Mouse (Mus musculus): ENCODE measurements around the gene Gk5.
"Not testable (repeated sequence)": the region's sequence is repeated elsewhere in the genome, so short reads cannot be mapped to it uniquely, and the experiment has no call there.

Gk5 gene

DNA sequence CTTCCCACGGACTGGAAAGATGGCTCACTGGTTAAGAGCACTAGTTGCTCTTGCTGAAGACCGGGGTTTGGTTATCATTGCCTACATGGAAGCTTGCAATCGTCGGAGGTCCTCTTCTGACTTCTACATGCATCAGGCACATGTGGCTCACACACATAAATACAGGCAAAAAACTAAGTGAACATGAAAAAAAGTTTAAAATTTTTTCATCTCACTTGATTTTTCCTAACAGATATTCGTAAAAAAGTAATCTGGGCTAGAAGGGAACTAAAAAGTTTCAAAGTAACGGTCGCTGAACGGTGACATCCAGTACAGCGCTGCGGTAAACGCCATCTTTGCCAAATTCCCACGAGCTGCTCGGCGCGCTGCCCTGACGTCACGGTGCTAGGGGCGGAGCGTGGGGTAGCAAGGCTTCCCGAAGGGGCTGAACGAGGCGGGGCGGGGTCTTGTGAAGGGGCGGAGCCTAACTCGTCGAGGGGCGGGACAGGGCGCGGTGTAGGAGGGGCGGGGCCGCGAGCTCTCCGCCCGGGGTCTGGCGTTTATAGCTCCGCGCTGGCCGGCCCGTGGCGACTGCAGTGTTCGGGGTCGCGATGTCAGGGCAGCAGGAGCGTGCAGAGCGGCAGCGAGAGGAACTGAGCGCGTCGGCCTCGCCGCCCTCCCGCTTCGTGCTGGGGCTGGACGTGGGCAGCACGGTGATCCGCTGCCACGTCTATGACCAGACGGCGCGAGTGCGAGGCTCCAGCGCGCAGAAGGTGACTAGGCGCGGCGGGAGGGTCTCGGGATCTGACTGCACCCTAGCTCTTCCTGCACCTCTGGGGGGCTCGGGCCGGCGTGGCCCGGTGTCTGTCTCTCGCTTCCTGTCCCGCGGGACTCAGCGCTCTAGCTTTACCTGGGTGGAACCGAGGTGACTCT lies at the start of gene Gk5:
Gene Gk5 (plus strand): TSS at position 502 of the 912 bp plus-strand sequence.
- peak; percentile 94 to 98 for DNase-seq (ENCODE audit: low spot score in 2 of 2)

DNA sequence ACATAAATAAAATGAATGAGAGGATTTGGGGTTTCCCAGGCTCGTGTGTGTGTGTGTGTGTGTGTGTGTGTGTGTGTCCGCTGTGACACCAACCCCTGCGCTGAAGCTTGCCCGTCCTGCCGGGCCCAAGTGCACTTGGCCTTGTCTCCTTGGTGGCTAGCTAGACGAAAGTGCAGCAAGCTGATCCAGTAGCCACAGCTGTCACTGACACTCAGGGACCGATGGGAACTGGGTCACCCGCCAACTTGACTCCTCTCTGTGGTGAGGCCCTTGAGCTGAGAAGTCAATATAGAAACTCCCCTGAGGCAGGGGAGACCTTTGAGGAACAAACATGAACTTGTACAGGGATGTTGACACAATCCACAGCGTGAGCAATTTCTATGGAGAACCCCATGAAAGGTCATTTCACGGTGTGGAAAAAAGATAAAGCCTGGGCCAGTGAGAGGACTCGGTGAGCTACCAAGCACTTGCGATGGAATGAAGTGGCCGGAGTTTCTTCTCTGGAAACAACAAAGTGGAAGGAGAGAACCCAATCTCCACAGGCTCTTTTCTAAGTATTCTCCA lies 40.3 kb upstream of the Gk5 start:
- DNase-seq (ENCODE audit: low spot score in 2 of 2): no peak

DNA sequence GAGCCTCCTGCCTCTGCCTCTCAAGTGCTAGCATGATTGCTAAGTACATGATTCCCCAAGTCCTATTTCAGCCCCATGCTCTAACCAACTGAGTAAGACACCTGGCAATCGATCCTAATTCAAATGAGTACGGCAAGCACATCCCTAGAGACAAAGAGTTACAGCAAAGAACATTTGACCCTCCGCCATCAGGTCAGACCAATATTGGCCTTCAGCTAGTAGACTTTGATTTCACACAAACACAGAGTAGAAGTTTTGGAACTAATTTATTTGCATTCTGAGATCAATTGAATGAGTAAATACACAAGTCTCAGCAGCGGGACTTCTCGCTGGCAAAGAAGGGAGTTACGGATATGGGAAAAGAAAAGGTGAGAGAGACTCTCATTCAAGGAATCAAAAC lies 33.9 kb upstream of the Gk5 start:
- DNase-seq (ENCODE audit: low spot score in 2 of 2): no peak

DNA sequence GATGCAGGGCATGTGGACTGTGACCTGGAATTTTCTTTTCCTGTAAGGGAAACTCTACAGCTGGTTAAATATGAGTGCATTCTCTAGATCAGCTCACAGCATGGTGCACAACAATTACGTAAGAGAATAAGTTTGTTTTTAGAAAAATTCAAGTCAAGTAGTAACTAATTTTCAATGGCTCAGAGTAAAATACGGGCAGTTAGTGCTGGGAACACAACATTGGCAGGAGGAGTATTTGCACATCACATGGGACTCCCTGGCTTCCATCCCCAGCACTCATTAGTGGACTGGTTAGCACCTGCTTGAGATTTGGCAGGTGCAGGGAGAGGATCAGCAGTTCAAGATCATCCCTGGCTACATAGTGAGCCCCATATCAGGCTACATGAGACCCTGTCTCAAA lies 31.5 kb upstream of the Gk5 start:
- DNase-seq (ENCODE audit: low spot score in 2 of 2): no peak

DNA sequence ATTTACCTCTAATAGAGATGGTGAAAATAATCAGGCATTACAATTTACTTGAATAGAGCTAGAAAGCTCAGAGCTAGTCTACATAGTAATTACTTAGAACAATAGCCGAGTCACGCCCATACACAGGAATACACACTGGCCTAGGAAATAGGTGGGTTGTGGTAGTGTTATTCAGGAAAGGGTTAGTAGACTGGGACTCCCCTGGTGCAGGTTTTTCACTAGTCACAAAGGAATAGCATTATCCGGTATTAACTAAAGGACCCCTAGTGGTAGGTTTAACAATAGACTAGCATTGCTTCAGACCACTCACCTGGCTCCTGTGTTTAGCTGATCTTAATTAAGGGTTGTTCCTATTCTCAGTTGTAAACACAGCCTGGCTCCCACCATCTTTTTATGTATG lies 30.7 kb upstream of the Gk5 start:
- not testable (repeated sequence) for DNase-seq (ENCODE audit: low spot score in 2 of 2)

DNA sequence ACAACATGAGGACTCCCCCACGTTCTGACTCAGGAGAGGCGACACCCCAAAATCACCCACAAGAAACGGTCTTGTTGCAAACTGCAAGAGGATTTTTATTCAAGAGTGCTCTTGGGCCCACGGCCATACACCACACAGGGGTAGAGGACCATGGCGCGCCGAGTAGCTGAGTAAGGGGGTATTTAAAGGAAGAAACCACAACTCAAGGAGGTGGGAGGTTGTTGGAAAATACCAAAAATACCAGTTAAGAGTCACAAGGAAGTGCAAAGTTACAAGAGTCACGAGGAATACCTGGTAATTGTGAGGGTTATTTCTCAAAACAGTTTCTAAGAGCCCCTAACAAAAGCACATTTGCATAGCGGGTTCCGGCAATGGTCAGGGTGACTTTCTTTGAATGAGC lies 26.5 kb upstream of the Gk5 start:
- DNase-seq (ENCODE audit: low spot score in 2 of 2): not testable (repeated sequence)

DNA sequence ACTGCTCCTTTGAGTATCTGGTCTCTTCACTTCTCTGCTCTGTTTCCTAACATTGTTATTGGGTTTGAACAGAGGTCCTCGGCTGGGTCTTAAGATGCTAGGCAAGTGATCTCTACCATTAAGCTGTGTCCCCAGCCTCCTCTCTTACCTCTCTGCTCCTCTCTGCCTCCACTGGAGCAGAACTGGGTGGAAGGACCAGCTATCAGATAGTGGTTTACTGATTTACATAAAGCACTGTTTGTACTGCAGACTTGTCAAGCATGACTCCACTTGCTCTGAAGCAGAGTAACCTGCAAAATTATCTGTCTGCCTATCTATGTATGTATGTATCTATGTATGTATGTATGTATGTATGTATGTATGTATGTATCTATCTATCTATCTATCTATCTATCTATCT lies 25.9 kb upstream of the Gk5 start:
- DNase-seq (ENCODE audit: low spot score in 2 of 2): no peak

DNA sequence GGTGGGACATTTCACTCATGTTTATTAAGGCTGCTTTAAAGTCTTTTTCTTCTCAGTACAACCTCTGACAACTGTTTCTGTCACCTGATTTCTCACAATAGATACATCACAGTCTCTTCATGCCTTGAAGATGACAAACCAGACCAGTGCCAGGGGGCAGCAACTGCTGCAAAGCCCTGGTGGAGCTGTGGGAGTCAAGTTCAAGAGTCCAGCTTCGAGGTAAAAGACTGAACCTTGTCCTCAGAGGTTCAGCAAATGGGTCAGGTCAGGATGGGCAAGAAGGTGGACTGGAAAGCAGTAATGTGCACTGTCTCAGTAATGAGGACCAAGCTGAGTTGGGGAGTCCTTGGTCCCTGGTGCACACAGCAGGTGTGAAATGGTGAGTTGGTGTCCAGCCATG lies 24.8 kb upstream of the Gk5 start:
- no peak for DNase-seq (ENCODE audit: low spot score in 2 of 2)

DNA sequence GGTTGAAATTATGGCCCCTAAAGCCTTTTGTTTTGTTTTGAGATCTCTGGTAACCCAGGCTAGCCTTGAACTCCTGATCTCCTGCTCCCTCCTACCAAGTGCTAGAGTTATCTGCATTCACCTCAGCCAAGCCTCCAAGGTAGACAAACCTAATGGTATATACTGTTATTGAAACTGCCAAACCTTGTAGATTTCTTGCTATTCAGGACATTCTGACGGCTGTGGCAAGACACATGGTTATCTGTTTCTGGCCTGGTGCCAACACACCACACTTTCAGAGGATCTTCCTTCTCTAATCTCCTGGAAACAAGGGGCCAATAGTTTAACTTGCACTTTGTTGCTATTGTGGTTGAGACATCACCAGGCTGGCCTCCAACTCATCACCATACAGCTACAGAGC lies 24.0 kb upstream of the Gk5 start:
- DNase-seq (ENCODE audit: low spot score in 2 of 2): no peak

DNA sequence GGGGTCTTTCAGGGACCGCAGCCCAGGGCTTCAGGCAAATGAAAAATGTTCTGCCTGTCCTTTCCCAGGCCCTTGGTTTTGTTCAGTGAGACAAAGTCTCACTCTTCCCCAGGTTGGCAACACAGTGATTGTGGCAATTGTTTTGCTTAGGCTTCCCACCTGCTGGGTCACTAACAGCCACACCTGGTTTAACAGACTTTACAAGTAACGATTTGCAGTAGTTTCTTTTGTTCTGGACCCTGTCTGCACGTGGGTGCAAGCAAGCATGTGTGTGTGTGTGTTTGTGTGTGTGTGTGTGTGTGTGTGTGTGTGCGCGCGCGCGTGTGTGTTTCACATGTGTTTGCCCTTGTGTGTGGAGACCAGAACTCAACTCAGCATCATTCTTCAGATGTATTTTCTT lies 16.3 kb upstream of the Gk5 start:
- no peak for DNase-seq (ENCODE audit: low spot score in 2 of 2)

DNA sequence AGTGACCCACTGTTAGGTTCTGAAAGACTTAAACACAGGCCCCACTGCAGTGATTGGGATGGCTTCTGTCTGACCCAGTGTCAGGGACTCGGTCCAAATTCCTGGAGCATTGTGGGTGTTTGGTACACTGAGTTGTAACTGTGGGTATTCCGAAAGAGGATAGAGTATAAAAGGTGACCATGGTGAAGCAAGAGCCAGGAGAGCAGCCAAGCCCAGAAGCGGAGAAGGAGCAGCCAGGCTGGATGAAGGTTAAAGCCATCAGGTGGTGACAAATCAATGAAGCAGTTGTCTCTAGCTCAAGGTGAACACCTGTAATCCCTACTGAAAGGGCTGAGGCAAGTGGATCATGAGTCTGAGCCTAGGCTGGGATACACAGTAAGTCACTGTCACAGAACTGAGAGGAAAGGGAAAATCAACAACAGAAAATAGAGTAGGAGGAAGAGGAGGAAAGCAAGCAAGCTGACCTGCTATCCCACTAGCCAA lies 6.2 kb upstream of the Gk5 start:
- no peak for DNase-seq (ENCODE audit: low spot score in 2 of 2)

DNA sequence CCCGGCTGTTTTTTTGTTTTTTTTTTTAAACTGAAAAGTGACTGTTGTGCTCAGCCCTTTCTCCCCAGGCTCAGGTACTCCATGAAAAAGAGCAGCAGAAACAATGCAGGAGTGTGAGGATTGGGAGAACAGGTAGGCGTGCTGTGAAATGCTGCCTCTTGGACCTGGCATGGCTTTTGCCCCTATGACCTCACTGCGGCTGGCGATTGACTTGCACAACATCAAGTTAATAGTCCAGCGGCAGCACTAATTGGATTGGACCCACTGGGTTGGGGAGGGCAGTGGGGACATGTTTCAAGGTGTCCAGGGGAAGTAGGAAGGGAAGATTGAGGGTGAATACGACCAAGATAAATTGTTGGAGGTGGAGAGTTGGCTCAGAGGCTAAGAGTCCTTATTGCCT lies 2.4 kb upstream of the Gk5 start:
- no peak for DNase-seq (ENCODE audit: low spot score in 2 of 2)

DNA sequence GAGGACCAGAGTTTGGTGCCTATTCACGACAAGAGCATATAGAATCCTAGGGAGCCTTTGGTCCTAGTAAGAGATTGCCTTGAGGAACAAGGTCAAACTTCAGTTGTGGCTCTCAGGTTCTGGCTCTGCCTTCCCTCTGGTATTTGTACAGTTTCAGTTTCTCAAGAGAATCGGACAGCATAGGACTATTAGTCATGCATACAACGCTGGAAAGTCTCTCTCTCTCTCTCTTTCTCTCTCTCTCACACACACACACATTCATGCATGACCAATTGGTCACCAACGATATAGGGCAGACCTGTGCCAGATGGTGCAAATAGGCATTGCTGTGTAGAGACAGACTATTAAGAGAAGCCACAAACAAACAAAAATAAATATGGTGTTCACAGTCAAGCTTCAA lies 946 bp upstream of the Gk5 start:
- no peak for DNase-seq (ENCODE audit: low spot score in 2 of 2)

DNA sequence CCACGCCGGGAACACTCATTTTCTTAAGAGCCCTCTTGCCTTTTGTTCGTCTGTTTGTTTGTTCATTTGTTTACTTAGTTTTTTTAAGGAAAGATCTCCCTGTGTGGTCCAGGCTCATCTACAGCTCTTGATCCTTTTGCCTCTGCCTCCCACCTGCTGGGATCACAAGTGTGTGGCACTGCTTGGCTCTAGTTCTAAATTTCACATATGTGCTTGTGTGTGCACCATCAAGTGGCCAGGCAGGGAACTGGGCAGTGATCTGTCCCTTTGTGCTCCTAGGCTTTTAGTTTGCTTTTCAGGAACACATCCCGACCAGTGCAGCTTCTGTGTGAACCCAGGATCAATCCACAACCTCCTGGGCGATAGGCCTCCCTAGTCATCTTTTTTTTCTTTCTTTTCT lies 8.8 kb downstream of the Gk5 start:
- DNase-seq (ENCODE audit: low spot score in 2 of 2): no peak

DNA sequence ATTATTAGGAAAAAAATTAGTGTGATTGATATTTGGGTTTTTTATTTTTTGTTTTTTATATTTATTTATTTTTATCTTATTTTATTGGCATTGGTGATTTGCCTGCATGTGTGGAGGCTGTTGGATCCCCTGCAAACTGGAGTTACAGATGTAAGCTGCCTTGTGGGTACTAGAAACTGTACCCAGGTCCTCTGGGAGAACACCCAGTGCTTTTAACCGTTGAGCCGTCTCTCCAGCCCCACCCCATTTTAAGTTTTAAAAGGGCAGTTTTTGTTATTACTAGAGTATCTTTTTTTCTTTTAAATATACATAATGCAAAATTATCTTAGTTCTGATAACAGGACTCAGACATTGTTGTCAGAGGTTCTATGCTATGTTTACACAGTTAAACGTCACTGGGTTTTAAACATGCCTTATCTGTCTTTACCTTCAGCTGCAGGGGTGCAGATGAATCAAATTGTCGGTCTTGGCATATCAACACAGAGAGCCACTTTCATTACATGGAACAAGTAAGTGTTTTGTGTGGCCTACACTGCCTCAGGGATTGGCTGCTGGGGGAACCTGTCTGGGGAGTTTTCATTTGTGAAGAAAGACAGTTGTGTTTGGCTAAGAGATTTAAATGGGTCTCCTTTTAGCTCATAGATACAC lies 13.9 kb downstream of the Gk5 start:
- DNase-seq (ENCODE audit: low spot score in 2 of 2): no peak

DNA sequence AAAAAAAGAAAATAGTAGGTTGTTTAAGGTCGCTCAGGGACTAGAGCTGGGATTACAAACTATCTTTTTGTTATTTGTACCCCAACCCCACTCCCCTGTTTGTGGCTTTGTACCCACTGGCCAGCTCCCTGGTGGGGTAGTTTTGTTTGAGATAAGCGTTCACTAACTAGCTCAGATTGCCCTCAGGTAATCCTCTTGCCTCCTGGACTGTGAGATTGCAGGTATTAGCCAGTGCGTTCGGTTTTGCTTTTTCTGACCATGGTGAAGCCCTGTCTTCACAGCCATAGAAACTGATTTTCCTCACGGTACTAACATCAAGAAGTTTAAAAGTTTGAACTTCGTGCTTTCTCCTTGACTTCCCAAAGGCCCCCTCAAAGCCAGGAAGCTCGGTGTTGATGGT lies 15.3 kb downstream of the Gk5 start:
- DNase-seq (ENCODE audit: low spot score in 2 of 2): no peak

DNA sequence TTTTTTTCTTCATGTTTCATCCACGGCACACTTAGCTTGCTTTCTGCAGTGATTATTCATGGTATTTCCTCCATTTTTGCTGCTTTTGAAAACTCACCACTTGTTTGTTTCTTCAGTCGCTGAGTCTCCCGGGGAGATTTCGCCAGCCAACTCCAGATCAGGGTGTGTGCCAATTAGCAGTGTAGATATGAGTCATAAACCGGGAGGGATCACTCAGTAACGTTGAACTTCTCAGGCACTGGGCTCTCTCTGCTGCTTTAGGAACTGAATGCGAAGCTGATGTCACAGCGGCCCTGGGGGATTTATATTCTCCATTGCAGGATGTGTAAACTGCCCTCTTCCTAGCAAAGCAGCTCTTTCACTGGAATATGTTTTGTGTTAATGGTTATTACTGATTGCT lies 15.8 kb downstream of the Gk5 start:
- peak; percentile 65 to 82 for DNase-seq (ENCODE audit: low spot score in 2 of 2)

DNA sequence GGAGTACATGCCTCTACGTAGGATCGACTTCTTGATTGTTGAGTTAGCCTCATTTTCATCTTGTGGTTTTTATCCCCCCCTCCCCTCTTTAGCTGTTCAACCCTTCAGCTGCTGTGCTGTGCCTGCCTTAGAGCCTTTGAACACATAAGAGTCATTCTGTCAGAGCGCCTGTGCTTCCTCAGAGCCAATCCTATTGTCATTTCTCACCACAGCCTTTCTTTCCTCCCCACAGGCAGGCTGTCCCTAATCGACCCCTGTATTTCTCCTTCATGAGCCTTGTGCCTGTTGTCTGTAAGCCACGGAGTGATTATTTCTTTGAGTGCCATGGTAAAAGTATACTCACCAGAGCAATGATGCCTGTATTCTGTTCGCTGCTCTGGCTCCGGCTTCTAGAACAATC lies 16.3 kb downstream of the Gk5 start:
- no peak for DNase-seq (ENCODE audit: low spot score in 2 of 2)

DNA sequence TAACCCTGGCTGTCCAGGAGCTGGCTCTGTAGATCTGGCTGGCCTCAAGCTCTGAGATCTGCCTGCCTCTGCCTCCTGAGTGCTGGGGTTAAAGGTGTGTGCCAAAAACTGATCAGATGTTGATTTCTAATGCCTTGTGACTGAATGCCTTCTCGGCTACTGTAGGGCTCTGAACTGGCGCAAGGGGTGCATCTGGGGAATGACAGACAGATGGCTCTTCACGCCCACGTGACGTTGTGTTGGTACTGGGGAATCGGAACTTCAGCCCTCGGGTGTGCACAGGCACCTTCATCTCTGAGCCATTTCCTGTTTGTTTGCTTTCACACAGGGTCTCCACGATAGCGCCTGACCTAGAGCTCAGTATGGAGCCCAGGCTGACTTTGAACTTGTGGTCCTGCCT lies 19.8 kb downstream of the Gk5 start:
- DNase-seq (ENCODE audit: low spot score in 2 of 2): no peak

DNA sequence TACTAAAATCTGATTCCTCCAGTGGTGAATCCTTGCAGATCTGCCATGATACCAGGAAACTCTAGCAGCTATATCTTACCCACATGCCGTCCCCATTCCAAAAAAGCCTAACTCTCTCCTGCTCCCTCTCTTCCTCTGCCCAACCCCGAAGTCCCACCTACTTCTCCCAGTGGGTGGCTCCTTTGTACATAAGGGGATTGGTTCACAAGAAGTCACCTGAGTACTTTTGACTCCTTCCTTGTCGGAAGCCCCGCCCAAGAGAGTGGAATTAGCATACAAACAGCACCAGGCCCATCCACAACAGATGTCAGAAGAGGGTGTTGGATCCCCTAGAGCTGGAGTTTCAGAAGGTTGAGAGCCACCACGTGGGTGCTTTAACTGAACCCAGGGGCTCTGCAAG lies 20.7 kb downstream of the Gk5 start:
- DNase-seq (ENCODE audit: low spot score in 2 of 2): no peak

DNA sequence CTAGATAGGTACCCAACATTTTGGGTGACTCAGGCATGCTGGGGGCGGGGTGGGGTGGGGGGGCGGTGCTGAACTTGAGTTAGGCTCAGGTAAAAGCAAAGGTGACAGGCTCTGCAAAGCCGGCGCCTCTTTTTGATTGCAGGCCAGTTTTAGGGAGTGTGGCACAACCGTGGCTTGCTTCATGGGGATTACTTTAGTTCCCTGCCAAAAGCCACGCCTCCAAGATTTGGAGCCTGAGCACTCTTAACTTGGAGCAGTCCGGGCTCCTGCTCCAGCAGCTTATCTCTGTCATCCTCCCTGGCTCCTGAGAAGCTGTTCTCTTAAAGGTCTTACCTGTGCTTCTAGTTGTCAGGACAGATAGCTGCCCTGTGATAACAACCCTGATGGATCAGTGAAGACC lies 21.8 kb downstream of the Gk5 start:
- peak in 1 of 2 experiments; percentile 38 for DNase-seq (ENCODE audit: low spot score in 2 of 2)

DNA sequence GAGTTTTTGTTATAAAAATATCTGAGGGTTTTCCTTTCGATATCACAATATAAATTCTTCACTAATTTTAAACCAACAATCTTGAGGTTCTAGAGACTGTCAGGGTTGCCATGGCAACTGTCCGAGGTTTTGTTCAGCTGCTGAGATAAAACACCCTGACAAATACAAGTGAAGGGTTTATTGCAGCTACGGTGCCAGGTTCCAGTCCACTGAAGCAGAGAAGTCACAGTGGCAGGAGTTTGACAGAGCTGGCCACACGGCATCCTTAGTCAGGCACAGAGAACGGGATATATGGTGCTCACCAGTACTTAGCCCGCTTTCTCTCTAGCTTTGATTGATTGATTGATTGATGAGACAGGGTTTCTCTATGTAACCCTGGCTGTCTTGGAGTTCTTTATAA lies 23.3 kb downstream of the Gk5 start:
- no peak for DNase-seq (ENCODE audit: low spot score in 2 of 2)

DNA sequence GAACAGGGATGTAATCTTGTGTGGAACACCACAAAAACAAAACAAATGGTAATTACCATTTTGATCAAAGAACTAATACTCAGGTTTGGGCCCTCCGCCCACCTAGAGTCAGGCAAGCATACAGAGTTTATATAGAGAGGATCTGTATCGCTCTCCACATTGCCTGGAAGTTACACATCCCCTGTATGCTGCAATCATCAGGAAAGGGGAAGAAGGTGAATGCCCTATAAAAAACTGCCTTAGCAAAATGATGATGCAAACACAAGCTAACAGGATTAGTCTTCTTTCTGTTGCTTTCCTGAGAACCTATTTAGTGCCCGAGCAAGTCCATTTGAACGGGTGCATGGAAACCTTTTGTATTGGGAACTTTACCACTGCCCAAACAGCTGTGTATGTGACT lies 24.5 kb downstream of the Gk5 start:
- no peak for DNase-seq (ENCODE audit: low spot score in 2 of 2)
